Mouse (Mus musculus): ENCODE data around the gene Lrrc38.

GRCm38 (mm10) chr4:143379931-143380715 lies 30.6 kb downstream of the Lrrc38 start:
- TF ChIP-seq TCF12 (IDR thresholded peaks at IDR 0.05; ENCODE audit: low read depth, low read length) (no peak), TBP (IDR thresholded peaks at IDR 0.05; ENCODE audit: low read depth, low read length) (no peak), CTCF (IDR thresholded peaks at IDR 0.05 in 2 of 3, conservative IDR thresholded peaks at IDR 0.05 in 1 of 3; ENCODE audit: control insufficient read depth in 1 of 3, insufficient read depth in 1 of 3, low read depth in 2 of 3, low read length in 3 of 3, poor library complexity in 1 of 3, severe bottlenecking in 1 of 3) (no peak), ZKSCAN1 (IDR thresholded peaks at IDR 0.05; ENCODE audit: low read depth, low read length) (no peak), POLR2A (IDR thresholded peaks at IDR 0.05; ENCODE audit: control insufficient read depth in 1 of 2, insufficient read depth in 1 of 2, low read depth in 1 of 2, low read length in 2 of 2, poor library complexity in 1 of 2) (no peak), ELF1 (IDR thresholded peaks at IDR 0.05; ENCODE audit: low read depth, low read length) (no peak), CHD2 (IDR thresholded peaks at IDR 0.05; ENCODE audit: low read length) (no peak), USF1 (IDR thresholded peaks at IDR 0.05; ENCODE audit: low read depth, low read length) (no peak), POLR2AphosphoS5 (IDR thresholded peaks at IDR 0.05; ENCODE audit: borderline replicate concordance, low read depth, low read length) (no peak)

Measured in MEL (cell line).